Mouse (Mus musculus): ENCODE data around the gene Tmem14a. TPM values are rescaled to one million over a fixed set of nuclear protein-coding genes. Genes with fewer than 3 reads are reported as not detected.

Tmem14a gene
- polyA plus RNA-seq, 1 experiment from 2014 or later, result 15.9 TPM

GRCm38 (mm10) chr1:21239911-21240898, 21.8 kb downstream of the Tmem14a start, which contains the start of gene Gsta3:
Gsta3 (plus strand) TSS chr1:21240589.
- no peaks in the 10 kb centered on the region for H3K27me3 ChIP-seq
- H3K4me2 ChIP-seq, result no peak within 1 kb of the TSS
- H3K36me3 ChIP-seq (ENCODE audit: poor library complexity, severe bottlenecking), result no peaks in the 10 kb centered on the region
- H3K4me3 ChIP-seq, result no peak within 1 kb of the TSS
- H3K27ac ChIP-seq, result no peak within 1 kb of the TSS
- H3K4me1 ChIP-seq, result no peaks in the 10 kb centered on the region
- 72% methylated on average over 8 of the region's 8 CpGs for WGBS
- no peak for ATAC-seq
- no peaks in the 10 kb centered on the region for H3K9me3 ChIP-seq (replicated peaks)
- no peak within 1 kb of the TSS for H3K9ac ChIP-seq

GRCm38 (mm10) chr1:21241096-21241495, 22.7 kb downstream of the Tmem14a start:
- H3K9ac ChIP-seq, result no peak overlapping the region
- no peak for ATAC-seq
- WGBS, result 72% methylated on average over 1 of the region's 1 CpGs
- no peak overlapping the region for H3K27ac ChIP-seq
- no peak overlapping the region for H3K4me3 ChIP-seq
- H3K4me2 ChIP-seq, result no peak overlapping the region
- H3K9me3 ChIP-seq (replicated peaks), result no peaks in the 10 kb centered on the region
- H3K4me1 ChIP-seq, result no peaks in the 10 kb centered on the region
- H3K27me3 ChIP-seq, result no peaks in the 10 kb centered on the region
- H3K36me3 ChIP-seq (ENCODE audit: poor library complexity, severe bottlenecking), result no peaks in the 10 kb centered on the region

- no peaks in the 10 kb centered on the region for H3K36me3 ChIP-seq (ENCODE audit: poor library complexity, severe bottlenecking)
- H3K9me3 ChIP-seq (replicated peaks), result no peaks in the 10 kb centered on the region
- no peak overlapping the region for H3K4me3 ChIP-seq
- H3K9ac ChIP-seq, result no peak overlapping the region
- H3K27me3 ChIP-seq, result no peaks in the 10 kb centered on the region
- H3K27ac ChIP-seq, result no peak overlapping the region
- 80% methylated on average over 4 of the region's 4 CpGs for WGBS
- no peak for ATAC-seq
- no peak overlapping the region for H3K4me2 ChIP-seq
- no peaks in the 10 kb centered on the region for H3K4me1 ChIP-seq
Measured at GRCm38 (mm10) chr1:21244290-21244960, 26.1 kb downstream of the Tmem14a start.

- Histone ChIP-seq H3K9me3 (replicated peaks) (no peaks in the 10 kb centered on the region), H3K4me2 (no peak overlapping the region), H3K27me3 (no peaks in the 10 kb centered on the region), H3K27ac (no peak overlapping the region), H3K4me3 (no peak overlapping the region), H3K4me1 (no peaks in the 10 kb centered on the region), H3K36me3 (ENCODE audit: poor library complexity, severe bottlenecking) (no peaks in the 10 kb centered on the region), H3K9ac (no peak overlapping the region)
- no peak for ATAC-seq
- 73% methylated on average over 3 of the region's 3 CpGs for WGBS
Measured at GRCm38 (mm10) chr1:21246136-21246535, 27.8 kb downstream of the Tmem14a start.

- Histone ChIP-seq H3K36me3 (ENCODE audit: poor library complexity, severe bottlenecking) (no peaks in the 10 kb centered on the region), H3K27ac (no peak overlapping the region), H3K9me3 (replicated peaks) (no peaks in the 10 kb centered on the region), H3K4me3 (no peak overlapping the region), H3K27me3 (no peaks in the 10 kb centered on the region), H3K4me1 (no peaks in the 10 kb centered on the region), H3K9ac (no peak overlapping the region), H3K4me2 (no peak overlapping the region)
- no peak for ATAC-seq
Measured at GRCm38 (mm10) chr1:21247896-21248295, 29.5 kb downstream of the Tmem14a start.

GRCm38 (mm10) chr1:21248560-21249390, 30.4 kb downstream of the Tmem14a start:
- no peaks in the 10 kb centered on the region for H3K27me3 ChIP-seq
- H3K9ac ChIP-seq, result no peak overlapping the region
- no peak overlapping the region for H3K27ac ChIP-seq
- H3K4me1 ChIP-seq, result no peaks in the 10 kb centered on the region
- no peaks in the 10 kb centered on the region for H3K36me3 ChIP-seq (ENCODE audit: poor library complexity, severe bottlenecking)
- ATAC-seq, result no peak
- H3K4me2 ChIP-seq, result no peak overlapping the region
- no peak overlapping the region for H3K4me3 ChIP-seq
- 90% methylated on average over 9 of the region's 9 CpGs for WGBS
- H3K9me3 ChIP-seq (replicated peaks), result no peaks in the 10 kb centered on the region

- Histone ChIP-seq H3K27me3 (no peaks in the 10 kb centered on the region), H3K4me2 (no peak overlapping the region), H3K9ac (no peak overlapping the region), H3K4me3 (no peak overlapping the region), H3K4me1 (no peaks in the 10 kb centered on the region), H3K27ac (no peak overlapping the region), H3K9me3 (replicated peaks) (no peaks in the 10 kb centered on the region), H3K36me3 (ENCODE audit: poor library complexity, severe bottlenecking) (no peaks in the 10 kb centered on the region)
- ATAC-seq, result no peak
- 70% methylated on average over 6 of the region's 6 CpGs for WGBS
Measured at GRCm38 (mm10) chr1:21251661-21252060, 33.3 kb downstream of the Tmem14a start.

DNA sequence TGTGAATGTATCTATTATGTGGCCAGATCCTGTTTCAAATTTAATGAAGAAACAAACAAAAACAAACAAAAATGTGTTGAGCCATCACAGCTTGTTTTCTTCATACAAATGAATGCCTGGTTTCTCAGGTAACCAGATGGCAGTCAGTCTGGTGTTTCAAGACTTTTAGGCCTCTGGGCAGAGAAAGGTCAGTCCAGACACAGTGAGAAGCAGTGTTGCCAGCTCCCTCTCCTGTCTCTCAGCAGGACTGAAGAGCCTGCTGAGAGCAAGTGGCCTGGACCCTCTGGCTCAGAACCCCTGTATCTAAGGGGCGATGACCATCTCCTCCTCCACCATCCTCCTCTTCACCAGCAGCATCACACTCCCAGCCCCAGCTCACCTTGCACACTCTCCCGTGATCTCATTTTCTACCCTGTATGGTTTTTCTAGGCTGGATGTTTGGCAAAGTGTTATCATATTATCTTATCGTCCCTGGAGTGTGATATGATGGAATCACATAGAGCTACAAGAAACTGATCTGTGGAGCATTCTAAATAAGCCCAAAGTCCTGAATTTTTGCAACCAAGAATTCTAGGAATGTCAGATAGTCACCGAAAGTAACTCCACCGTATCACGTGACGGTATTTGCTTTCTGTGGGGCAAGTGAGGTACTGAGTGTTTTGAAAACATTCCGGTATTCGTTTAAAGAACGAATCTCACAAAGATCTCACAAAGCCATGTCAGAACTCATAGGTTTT, 34.4 kb downstream of the Tmem14a start:
- H3K27me3 ChIP-seq, result no peaks in the 10 kb centered on the region
- no peak overlapping the region for H3K4me2 ChIP-seq
- H3K36me3 ChIP-seq (ENCODE audit: poor library complexity, severe bottlenecking), result no peaks in the 10 kb centered on the region
- no peak overlapping the region for H3K27ac ChIP-seq
- H3K9ac ChIP-seq, result no peak overlapping the region
- ATAC-seq, result no peak
- H3K9me3 ChIP-seq (replicated peaks), result no peaks in the 10 kb centered on the region
- H3K4me1 ChIP-seq, result no peaks in the 10 kb centered on the region
- H3K4me3 ChIP-seq, result no peak overlapping the region
- 93% methylated on average over 10 of the region's 10 CpGs for WGBS

- Histone ChIP-seq H3K4me2 (no peak overlapping the region), H3K27me3 (no peaks in the 10 kb centered on the region), H3K36me3 (ENCODE audit: poor library complexity, severe bottlenecking) (no peaks in the 10 kb centered on the region), H3K4me3 (no peak overlapping the region), H3K27ac (no peak overlapping the region), H3K4me1 (no peaks in the 10 kb centered on the region), H3K9ac (no peak overlapping the region), H3K9me3 (replicated peaks) (no peaks in the 10 kb centered on the region)
- ATAC-seq, result no peak
- WGBS, result 89% methylated on average over 1 of the region's 1 CpGs
Measured at GRCm38 (mm10) chr1:21253303-21253650, 34.9 kb downstream of the Tmem14a start.

- Histone ChIP-seq H3K27ac (no peak overlapping the region), H3K4me2 (no peak overlapping the region), H3K9me3 (replicated peaks) (no peaks in the 10 kb centered on the region), H3K9ac (no peak overlapping the region), H3K36me3 (ENCODE audit: poor library complexity, severe bottlenecking) (no peaks in the 10 kb centered on the region), H3K4me1 (no peaks in the 10 kb centered on the region), H3K27me3 (no peaks in the 10 kb centered on the region), H3K4me3 (no peak overlapping the region)
- no peak for ATAC-seq
- 73% methylated on average over 4 of the region's 4 CpGs for WGBS
Measured at GRCm38 (mm10) chr1:21253856-21254255, 35.5 kb downstream of the Tmem14a start.

DNA sequence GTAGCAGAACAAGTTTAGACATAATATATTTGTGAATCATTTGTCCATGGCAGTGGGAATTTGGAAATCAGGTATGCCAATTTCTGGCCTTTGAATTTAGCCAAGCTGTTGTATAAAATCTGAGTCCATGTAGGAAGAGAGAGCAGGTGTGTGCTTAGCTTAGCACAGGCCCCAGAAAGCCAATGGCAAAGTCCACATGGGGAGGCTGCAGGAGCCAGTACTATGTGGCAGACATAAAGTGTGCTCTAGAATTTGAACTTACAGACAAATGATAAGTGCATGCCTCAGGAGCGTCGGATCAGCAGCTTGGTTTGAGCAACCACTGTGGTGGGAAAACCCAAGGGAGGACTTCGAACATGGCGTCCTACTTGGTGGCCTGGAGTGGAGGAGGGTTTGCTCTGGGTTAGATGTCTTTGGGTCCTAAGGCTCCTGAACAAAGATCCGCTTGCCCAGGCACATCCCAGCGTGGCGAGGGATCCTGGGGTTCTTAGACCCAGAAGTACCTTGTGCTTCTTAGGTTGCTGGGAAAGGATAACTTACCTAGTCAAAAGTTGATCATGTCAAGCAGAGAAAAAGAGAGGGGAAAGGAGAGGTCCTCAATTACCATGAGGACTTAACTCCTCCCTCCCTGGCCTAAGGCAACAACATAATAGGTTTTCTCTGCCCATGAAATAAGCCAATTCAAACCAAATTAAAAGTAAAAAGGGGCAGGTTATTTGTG, 37.4 kb downstream of the Tmem14a start:
- no peaks in the 10 kb centered on the region for H3K36me3 ChIP-seq (ENCODE audit: poor library complexity, severe bottlenecking)
- no peaks in the 10 kb centered on the region for H3K9me3 ChIP-seq (replicated peaks)
- no peak overlapping the region for H3K4me2 ChIP-seq
- no peak for ATAC-seq
- 87% methylated on average over 7 of the region's 7 CpGs for WGBS
- no peaks in the 10 kb centered on the region for H3K27me3 ChIP-seq
- H3K4me1 ChIP-seq, result no peaks in the 10 kb centered on the region
- no peak overlapping the region for H3K27ac ChIP-seq
- H3K4me3 ChIP-seq, result no peak overlapping the region
- H3K9ac ChIP-seq, result no peak overlapping the region

Data from forebrain, embryonic 13.5 days (tissue).